Mouse (Mus musculus) G1E (cell line): ENCODE measurements at regions not wholly inside any gene's neighbourhood (a gene's known extent, or its start where the extent isn't known, plus 50 kb on each side); places are given as distances from the start of the nearest gene placed in this dataset.

Experiments used
- ATAC-seq: 2 replicates; pipeline ENCODE4 v1.8.0; 2016; ENCODE audit warnings: mild to moderate bottlenecking; ENCODE audit not compliant: insufficient number of reproducible peaks, poor library complexity, low FRiP score, severe bottlenecking; ENCODE audit errors: extremely low read depth
- DNase-seq: peaks from one replicate; pipeline ENCODE4 v3.0.0; 2012; ENCODE audit warnings: low spot score
- H3K27me3 ChIP-seq: 2 replicates; pipeline ENCODE4 v1.6.1; 2012; ENCODE audit warnings: mild to moderate bottlenecking, low read length, inconsistent platforms; ENCODE audit not compliant: insufficient read depth
- H3K36me3 ChIP-seq: replicated peaks from 2 replicates; pipeline ENCODE3; 2012; ENCODE audit warnings: mild to moderate bottlenecking, inconsistent platforms
- H3K4me1 ChIP-seq: 2 replicates; pipeline ENCODE4 v1.6.1; 2012; ENCODE audit warnings: low read depth, low read length, inconsistent platforms, mixed read lengths; ENCODE audit not compliant: insufficient read depth
- H3K4me3 ChIP-seq: 2 replicates; pipeline ENCODE4 v1.5.1; 2012; ENCODE audit warnings: low read depth, mild to moderate bottlenecking, inconsistent platforms, low read length, moderate library complexity, mixed read lengths
- H3K9me3 ChIP-seq: replicated peaks from 2 replicates; pipeline ENCODE4 v1.6.1; 2012; ENCODE audit warnings: inconsistent platforms
- CTCF ChIP-seq: IDR thresholded peaks from 2 replicates; pipeline ENCODE4 v1.5.1; 2012; ENCODE audit warnings: low read depth, low read length, inconsistent platforms, mixed read lengths
- GATA1 ChIP-seq: IDR thresholded peaks from 2 replicates; pipeline ENCODE4 v1.6.1; 2012; ENCODE audit warnings: borderline replicate concordance, low read length, inconsistent platforms, mixed read lengths
- GATA2 ChIP-seq: IDR thresholded peaks from 2 replicates; pipeline ENCODE4 v1.6.1; 2012; ENCODE audit warnings: low read depth, low read length, inconsistent platforms, borderline replicate concordance
- POLR2AphosphoS5 ChIP-seq: IDR thresholded peaks from 2 replicates; pipeline ENCODE4 v1.6.1; 2012; ENCODE audit warnings: low read depth, low read length, inconsistent platforms; ENCODE audit not compliant: insufficient replicate concordance
- TAL1 ChIP-seq: conservative IDR thresholded peaks from 2 replicates; pipeline ENCODE4 v1.6.1; 2012; ENCODE audit warnings: low read depth, low read length, inconsistent platforms, mixed read lengths

- H3K4me1 ChIP-seq, result peaks cover 35% of the 10 kb centered on the region
- no peaks in the 10 kb centered on the region for H3K36me3 ChIP-seq
- TF ChIP-seq GATA2, result no peak
- TF ChIP-seq POLR2AphosphoS5, result no peak
- no peak for TF ChIP-seq GATA1
- TF ChIP-seq CTCF, result no peak
- DNase-seq, result no peak
- ATAC-seq, result no peak
- H3K4me3 ChIP-seq, result no peak overlapping the region
- peaks cover under 1% of the 10 kb centered on the region; the same call in 1 of the 2 replicates for H3K27me3 ChIP-seq
- H3K9me3 ChIP-seq, result no peaks in the 10 kb centered on the region
Observed at GRCm38 (mm10) chr1:43292561-43292960, 95.8 kb upstream of the Fhl2 start.

- Histone ChIP-seq H3K4me1 (peaks cover 53% of the 10 kb centered on the region), H3K36me3 (no peaks in the 10 kb centered on the region), H3K4me3 (no peak overlapping the region), H3K27me3 (peaks cover 6% of the 10 kb centered on the region; the same call in 1 of the 2 replicates), H3K9me3 (no peaks in the 10 kb centered on the region)
- DNase-seq (no peak), ATAC-seq (no peak)
- TF ChIP-seq TAL1 (no peak), CTCF (no peak), GATA1 (no peak), GATA2 (no peak), POLR2AphosphoS5 (no peak)
Observed at GRCm38 (mm10) chr1:43294221-43295012, 97.6 kb upstream of the Fhl2 start.

GRCm38 (mm10) chr1:43297579-43297978 lies 100.8 kb upstream of the Fhl2 start:
- H3K27me3 ChIP-seq, result peaks cover 7% of the 10 kb centered on the region; the same call in 1 of the 2 replicates
- no peak overlapping the region for H3K4me3 ChIP-seq
- TF ChIP-seq TAL1 (no peak), GATA1 (no peak), CTCF (no peak), GATA2 (no peak), POLR2AphosphoS5 (no peak)
- ATAC-seq, result no peak
- no peak for DNase-seq
- H3K4me1 ChIP-seq, result peaks cover 64% of the 10 kb centered on the region
- no peaks in the 10 kb centered on the region for H3K36me3 ChIP-seq
- H3K9me3 ChIP-seq, result no peaks in the 10 kb centered on the region

- DNase-seq (no peak), ATAC-seq (no peak)
- H3K4me3 ChIP-seq, result no peak overlapping the region
- H3K27me3 ChIP-seq, result peaks cover 9% of the 10 kb centered on the region; the same call in 1 of the 2 replicates
- no peaks in the 10 kb centered on the region for H3K36me3 ChIP-seq
- H3K9me3 ChIP-seq, result no peaks in the 10 kb centered on the region
- TF ChIP-seq GATA2, result no peak
- peaks cover 60% of the 10 kb centered on the region for H3K4me1 ChIP-seq
Observed at GRCm38 (mm10) chr1:43298746-43299145, 102.0 kb upstream of the Fhl2 start.

- H3K9me3 ChIP-seq, result no peaks in the 10 kb centered on the region
- peaks cover 54% of the 10 kb centered on the region for H3K4me1 ChIP-seq
- H3K4me3 ChIP-seq, result no peak overlapping the region
- ATAC-seq, result peak; percentile 59
- peaks cover 9% of the 10 kb centered on the region; the same call in 1 of the 2 replicates for H3K27me3 ChIP-seq
- H3K36me3 ChIP-seq, result no peaks in the 10 kb centered on the region
- DNase-seq, result peak; percentile 47
- TF ChIP-seq CTCF, result peak; percentile 55
- no peak for TF ChIP-seq POLR2AphosphoS5
- TF ChIP-seq TAL1, result no peak
Observed at GRCm38 (mm10) chr1:43299490-43300302, 102.9 kb upstream of the Fhl2 start.

- H3K4me1 ChIP-seq, result peaks cover 48% of the 10 kb centered on the region
- 0 out of 2 replicates have a peak, but pooled peaks have one; percentile 40 for ATAC-seq
Observed at GRCm38 (mm10) chr1:43300676-43301075, 103.9 kb upstream of the Fhl2 start.

More at GRCm38 (mm10) chr1:43300676-43301075, 103.9 kb upstream of the Fhl2 start:
- TF ChIP-seq GATA1, result no peak
- TF ChIP-seq GATA2, result no peak
- no peak for TF ChIP-seq TAL1
- no peak for TF ChIP-seq POLR2AphosphoS5
- TF ChIP-seq CTCF, result no peak
- Histone ChIP-seq H3K27me3 (peaks cover 10% of the 10 kb centered on the region; the same call in 1 of the 2 replicates), H3K36me3 (no peaks in the 10 kb centered on the region), H3K9me3 (no peaks in the 10 kb centered on the region), H3K4me3 (no peak overlapping the region)
- DNase-seq, result no peak
